Mouse (Mus musculus) mouse embryonic stem cell (cell line): Measurements from ENCODE around the gene Zscan20.
"Not testable (repeated sequence)": the region's sequence is repeated elsewhere in the genome, so short reads cannot be mapped to it uniquely, and the experiment has no call there.

Experiments
- in situ Hi-C, 2 experiments: fragments of 300-500 bp; cut with MboI; formaldehyde crosslinking; loops; 1 replicate in 1 of 2; 3 replicates in 1 of 2; pipeline ENCODE4 v1.14.3; 2019 to 2020; ENCODE audit warnings: low sequenced_read_pairs in 2 of 2, low pct_unique_long_range_greater_than_20kb in 1 of 2, mixed read lengths in 1 of 2; ENCODE audit not compliant: unreplicated experiment in 1 of 2

Gene Zscan20

DNA sequence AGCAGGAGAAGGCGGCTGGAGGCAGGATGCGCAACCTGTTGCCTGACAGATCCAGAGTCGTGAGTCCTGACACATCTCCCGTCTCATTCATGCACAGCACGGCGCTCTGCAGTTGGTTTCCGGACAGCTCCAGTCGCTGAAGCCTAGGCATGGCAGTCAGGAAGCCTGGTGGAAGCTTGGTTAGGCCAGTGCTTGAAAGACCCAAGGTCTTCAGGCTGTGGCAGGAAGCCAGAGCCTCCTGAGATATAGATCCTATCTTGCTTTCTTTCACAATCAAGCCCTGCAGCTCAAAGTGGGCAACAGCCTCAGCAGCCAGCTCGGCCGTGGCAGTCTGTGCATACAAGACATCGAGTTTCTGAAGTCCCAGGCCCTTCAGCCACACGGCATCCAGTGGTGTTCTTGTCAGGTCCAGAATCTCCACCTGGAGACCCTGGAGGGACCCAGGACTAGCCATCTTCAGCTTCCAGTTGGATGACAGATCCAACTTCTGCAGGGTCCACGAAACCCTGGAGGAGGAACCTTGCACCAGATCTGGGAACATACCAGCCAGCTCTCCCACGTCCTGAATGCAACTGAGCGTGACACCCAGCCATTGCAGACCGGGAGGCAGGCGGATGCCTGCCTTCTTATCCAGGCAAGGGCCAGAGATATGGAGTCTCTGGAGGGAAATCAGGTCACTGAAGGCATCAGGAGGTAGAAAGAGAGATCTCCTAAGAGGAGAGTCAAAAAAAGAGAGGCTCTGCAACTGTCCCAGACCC is 7.6 kb upstream of the Zscan20 start:
- in situ Hi-C loops, result no loop called here

GRCm38 (mm10) chr4:128615761-128616160 is 5.9 kb upstream of the Zscan20 start:
- in situ Hi-C loops, result no loop called here

DNA sequence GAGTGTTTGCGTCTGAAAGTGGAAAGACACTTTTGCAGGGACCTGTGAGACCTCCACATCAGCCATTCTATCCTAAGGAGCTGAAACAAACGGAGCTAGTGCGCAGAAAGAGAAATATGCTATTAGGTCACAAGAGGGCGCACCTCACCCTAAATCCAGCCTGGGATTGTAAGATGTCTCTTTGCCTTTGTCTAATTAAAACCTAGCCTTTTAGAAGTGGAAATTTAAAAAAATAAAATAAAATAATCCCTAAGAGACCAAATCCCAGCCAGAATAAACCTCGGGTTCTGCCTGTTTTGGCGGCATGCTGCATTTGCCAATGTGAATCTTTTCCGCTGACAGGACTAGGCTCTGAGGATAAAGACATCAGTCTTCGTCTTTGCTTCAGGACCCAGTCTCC is 3.4 kb upstream of the Zscan20 start:
- in situ Hi-C loops, result no loop called here

- in situ Hi-C loops, result not testable (repeated sequence)
Measured at GRCm38 (mm10) chr4:128611726-128612125, 1.8 kb upstream of the Zscan20 start.

GRCm38 (mm10) chr4:128610706-128611105 is 808 bp upstream of the Zscan20 start:
- in situ Hi-C loops, result no loop called here

GRCm38 (mm10) chr4:128609276-128609924 is 498 bp downstream of the Zscan20 start:
- in situ Hi-C loops, result no loop called here

- in situ Hi-C loops, result no loop called here
Measured at GRCm38 (mm10) chr4:128607661-128608060, 2.2 kb downstream of the Zscan20 start.

DNA sequence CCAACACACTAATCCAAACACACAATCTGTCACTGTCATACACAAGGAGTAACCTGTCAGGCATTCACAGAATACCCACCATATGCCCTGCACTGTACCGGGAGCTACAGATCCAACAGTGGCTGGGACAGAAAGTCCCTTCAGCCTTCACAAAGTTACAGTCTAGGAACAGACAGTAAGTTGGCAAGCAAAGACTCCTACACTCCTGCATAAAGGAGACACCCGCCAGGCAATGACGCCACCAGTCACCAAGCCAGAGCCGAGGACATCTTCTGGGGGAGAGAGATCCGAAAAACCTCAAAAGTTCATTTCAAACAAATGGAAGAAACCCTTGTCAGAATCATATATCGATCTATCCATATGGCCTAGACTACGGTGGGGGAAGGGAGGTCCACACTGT is 3.3 kb downstream of the Zscan20 start:
- in situ Hi-C loops, result no loop called here

- in situ Hi-C loops, result no loop called here
Measured at GRCm38 (mm10) chr4:128597801-128598560, 11.9 kb downstream of the Zscan20 start.

DNA sequence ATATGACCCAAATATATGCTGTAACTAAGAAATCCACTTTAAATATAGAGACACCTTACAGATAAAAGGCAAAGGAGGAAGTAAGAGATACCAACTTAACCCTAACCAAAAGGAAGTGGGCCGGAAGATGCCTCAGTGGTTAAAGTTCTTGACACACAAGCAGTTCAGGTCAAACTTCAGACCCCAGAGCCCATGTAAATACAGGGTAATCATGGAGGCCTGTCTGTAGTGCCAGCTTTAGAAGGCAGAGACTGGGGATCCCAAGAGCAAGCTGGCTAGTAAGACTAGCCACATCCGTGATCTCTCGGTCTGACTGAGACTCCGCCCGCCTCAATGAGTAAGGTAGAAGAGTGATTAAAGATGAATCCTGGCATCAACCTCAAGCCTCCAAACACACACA is 15.8 kb downstream of the Zscan20 start:
- in situ Hi-C loops, result no loop called here

- in situ Hi-C loops, result no loop called here
Measured at GRCm38 (mm10) chr4:128593286-128593685, 16.6 kb downstream of the Zscan20 start.

- in situ Hi-C loops, result no loop called here
Measured at GRCm38 (mm10) chr4:128579182-128579581, 30.7 kb downstream of the Zscan20 start.

DNA sequence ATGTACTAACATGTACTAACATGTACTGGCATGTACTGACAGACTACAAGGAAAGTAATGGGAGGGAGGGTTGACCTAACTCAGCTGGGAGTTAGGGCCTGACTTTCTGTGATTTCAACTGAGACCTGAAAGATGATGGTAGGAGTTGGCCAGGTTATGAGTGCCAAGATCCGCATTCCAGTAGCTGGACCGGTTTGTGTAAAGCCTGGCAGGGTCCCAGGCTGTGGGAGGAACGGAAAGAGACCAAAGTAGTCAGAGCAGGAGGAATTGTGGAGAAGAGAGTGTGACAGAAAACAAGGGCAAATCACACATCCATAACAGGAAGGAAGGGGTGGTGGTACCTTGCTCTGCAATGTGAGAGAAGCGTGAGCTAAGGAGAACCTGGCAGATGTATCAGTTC is 34.1 kb downstream of the Zscan20 start:
- in situ Hi-C loops, result no loop called here

DNA sequence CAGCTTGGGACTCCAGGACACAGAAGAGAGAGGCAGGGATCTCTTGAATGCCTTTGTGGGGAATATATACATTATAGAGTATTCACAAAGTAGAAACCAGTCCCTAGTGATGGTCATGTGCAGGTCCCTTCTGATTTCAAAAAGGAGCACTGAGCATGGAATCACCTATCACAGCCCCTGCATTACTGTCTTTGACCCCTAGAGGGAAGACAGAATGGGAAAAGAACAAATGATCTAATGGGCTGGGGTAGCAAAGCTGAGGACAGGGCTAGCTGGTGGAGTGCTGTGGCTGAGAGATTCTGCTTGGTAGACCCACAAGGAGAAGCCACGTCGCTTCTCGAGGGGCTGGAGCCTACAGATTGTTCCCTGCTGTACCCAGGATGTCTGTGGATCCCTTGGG is 49.6 kb downstream of the Zscan20 start:
- in situ Hi-C loops, result no loop called here

- in situ Hi-C loops, result no loop called here
Measured at GRCm38 (mm10) chr4:128554198-128554597, 55.7 kb downstream of the Zscan20 start.

DNA sequence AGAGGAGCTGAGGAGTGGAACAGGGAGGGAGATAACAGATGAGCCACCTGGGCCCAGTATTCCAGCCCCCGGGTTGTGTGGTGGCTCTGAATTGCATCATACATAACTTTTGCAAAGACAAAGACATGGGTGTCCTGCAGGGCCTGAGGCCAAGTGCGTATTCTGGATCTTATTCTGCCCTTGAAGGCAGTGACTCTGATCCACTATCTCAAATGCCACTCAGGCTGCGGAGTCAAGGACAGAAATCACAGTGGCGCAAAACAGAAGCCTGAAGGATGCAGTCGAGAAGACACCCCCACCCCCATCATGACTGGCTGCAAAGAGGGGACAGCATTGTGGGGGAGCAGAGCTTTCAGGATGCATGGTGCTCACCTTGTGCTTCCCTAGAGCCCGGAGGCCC is 59.1 kb downstream of the Zscan20 start:
- in situ Hi-C loops, result no loop called here

DNA sequence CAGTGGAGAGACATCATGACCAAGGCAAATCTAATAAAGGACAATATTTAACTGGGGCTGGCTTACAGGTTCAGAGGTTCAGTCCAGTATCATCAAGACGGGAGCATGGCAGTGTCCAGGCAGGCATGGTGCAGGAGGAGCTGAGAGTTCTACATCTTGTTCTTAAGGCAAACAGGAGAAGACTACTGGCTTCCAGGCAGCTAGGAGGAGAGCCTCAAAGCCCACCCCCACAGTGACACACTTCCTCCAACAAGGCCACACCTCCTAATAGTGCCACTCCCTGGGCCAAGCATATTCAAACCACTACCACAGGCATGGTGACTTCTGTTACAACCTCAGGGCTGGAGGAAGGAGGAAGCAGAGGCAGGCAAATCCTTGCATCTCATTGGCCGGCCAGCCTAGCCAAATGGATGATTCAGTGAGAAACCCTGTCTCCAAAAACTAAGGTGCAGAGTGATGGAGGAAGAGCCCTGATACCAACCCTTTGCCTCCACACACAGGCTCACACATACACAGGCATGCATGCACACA is 65.9 kb downstream of the Zscan20 start:
- in situ Hi-C loops, result not testable (repeated sequence)

- in situ Hi-C loops, result no loop called here
Measured at GRCm38 (mm10) chr4:128543378-128543777, 66.5 kb downstream of the Zscan20 start.
